Mouse (Mus musculus) ES-Bruce4 (cell line): ENCODE results near the gene Rnf220.

ENCODE experiments used
- CTCF ChIP-seq: IDR thresholded peaks from one replicate; pipeline ENCODE4 v1.8.1; 2011; ENCODE audit warnings: low read depth, low read length
- EP300 ChIP-seq: IDR thresholded peaks from 2 replicates; pipeline ENCODE4 v1.6.1; 2011; ENCODE audit warnings: low read depth, low read length; ENCODE audit not compliant: insufficient read depth
- POLR2A ChIP-seq: IDR thresholded peaks from one replicate; pipeline ENCODE4 v1.8.1; 2011; ENCODE audit warnings: low read length; ENCODE audit not compliant: insufficient read depth

GRCm38 (mm10) chr4:117385247-117385646, 111.6 kb downstream of the Rnf220 start:
- no peak for TF ChIP-seq CTCF
- no peak for TF ChIP-seq EP300
- TF ChIP-seq POLR2A, result no peak
